Mouse (Mus musculus): Measurements from ENCODE around the gene Unc13a.

Unc13a gene

DNA sequence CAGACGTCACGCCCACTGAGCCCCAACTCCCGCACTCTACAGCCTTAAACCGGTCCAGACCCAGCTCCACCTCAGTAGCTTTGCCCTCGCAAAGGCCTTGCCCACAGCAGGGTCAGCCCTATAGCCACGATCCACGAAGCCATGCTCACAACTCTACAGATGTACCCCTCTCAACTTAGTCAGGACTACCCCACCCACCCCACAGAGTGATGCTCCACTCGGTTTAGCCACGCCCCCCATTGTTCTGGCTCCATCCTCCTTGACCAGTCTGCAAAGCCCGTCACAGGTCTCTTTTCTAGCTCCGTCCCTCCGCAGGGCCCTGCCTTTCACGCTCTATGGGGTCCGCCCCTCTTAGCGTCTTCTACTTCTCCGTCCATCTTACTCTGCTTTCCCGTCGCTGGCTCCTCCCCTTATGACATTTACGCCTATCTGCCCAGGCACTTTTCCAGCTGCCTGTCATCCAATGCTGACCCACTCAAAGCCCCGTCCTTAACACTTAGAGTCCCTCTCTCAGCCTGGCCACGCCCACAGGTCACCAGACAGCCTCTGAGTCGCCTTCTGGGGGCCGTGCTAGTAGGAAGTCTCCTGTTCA lies 14.7 kb upstream of the Unc13a start:
- peak; percentile 65 for DNase-seq (ENCODE audit: low spot score)

DNA sequence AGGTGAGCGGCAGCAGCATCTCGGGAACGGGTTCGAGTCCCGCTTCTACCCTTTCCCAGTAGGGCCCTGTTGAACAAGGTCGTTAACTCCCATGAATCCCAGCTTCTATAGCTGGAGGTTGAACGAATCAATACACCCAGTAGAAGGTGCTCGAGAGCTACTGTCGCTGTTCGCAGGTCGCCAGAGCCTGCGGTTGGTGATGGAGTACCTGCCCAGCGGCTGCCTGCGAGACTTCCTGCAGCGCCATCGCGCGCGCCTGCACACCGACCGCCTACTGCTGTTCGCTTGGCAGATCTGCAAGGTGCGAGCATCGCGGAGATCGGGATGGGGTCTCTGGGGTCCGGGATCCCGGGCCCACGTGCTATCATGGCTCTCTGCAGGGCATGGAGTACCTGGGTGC lies 14.0 kb upstream of the Unc13a start:
- no peak for DNase-seq (ENCODE audit: low spot score)

DNA sequence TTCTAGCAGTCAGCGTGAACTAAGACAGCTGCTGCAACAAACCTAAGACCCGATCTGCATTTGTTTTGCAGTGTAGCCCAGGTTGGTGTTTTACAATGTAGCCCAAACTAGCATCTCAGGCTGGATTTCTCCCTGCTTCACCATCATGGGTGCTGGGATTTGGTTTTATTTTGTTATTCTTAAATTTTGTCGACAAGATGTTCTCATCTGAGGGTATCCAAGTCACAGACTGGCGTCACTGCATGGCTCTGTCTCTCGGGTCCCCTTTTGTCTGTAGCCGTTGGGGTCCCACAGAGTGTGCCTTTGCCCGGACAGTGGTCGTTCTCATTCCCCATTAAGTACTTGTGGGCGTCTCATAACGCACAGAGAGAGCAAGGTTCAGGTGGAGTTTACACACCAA lies 13.1 kb upstream of the Unc13a start:
- no peak for DNase-seq (ENCODE audit: low spot score)

DNA sequence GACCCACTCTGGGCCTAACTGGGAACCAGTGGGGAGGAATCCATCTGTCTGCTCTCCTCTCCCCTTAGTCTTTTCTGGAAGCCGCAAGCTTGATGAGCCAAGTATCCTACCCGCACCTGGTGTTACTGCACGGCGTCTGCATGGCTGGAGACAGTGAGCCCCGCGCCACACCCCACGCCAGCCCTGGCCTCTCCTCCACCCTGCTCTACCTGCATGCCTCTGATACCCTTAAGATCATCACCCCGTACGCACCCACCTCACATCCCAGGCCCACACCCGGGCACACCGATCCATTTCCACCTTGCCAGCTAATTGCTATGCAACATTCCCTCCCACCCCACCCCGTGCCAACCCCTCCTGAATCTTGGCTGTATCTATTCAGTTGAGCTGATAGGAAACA lies 11.3 kb upstream of the Unc13a start:
- no peak for DNase-seq (ENCODE audit: low spot score)

DNA sequence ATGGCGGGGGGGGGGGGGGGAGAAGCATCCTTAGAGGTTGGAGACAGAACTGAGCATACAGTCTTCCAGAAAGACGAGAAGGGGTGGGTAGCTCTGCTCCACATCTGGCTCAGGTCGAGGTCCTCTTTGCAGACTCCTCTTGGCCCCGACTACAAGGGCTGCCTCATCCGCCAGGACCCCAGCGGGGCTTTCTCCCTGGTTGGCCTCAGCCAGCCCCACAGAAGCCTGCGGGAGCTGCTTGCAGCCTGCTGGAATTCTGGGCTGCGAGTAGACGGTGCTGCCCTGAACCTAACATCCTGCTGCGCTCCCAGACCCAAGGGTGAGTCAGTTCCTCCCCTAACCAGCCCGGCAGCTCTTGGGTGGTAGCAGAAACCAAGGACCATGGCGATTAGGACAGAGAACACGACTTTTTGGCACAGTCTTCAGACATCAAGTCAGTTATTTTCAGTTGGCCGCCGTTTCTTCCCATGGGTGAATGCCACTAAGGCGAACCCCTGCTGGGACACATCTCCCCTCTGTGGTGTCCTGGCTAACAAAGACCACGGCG lies 9.9 kb upstream of the Unc13a start:
- no peak for DNase-seq (ENCODE audit: low spot score)

DNA sequence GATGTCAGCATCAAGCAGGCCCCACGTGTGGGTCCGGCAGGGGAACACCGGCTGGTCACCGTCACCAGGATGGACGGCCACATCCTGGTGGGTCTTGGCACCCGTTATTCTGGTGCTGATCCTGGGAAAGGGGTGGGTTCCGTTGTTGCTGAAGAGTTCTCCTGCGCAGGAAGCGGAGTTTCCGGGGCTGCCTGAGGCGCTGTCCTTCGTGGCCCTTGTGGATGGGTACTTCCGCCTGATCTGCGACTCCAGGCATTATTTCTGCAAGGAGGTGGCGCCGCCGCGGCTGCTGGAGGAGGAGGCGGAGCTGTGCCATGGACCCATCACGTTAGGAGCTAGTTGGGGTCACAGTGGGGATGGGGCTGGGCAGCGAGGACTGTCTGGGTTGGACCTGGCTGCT lies 8.9 kb upstream of the Unc13a start:
- no peak for DNase-seq (ENCODE audit: low spot score)

DNA sequence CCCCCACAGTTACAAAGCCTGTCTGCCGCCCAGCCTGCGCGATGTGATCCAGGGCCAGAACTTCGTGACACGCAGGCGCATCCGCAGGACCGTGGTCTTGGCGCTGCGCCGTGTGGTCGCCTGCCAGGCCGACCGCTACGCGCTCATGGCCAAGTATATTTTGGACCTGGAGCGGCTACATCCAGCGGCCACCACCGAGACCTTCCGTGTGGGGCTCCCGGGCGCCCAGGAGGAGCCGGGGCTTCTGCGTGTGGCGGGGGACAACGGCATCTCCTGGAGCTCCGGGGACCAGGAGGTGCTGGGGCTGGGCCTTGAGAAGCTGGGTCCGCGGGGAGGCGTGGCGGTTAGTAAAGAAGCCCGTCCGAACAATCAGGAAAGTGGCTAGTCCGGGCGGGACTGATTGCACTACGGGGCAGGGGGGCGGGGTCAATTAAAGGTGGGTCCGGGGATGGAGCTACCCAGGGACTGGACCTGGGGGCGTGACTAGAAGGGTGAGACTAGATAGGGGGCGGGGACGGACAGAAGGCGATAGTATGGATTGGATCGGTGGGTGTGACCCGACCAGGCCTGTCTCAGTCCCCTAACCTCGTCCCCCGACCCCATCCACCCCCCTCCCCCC lies 8.1 kb upstream of the Unc13a start:
- peak; percentile 39 for DNase-seq (ENCODE audit: low spot score)

DNA sequence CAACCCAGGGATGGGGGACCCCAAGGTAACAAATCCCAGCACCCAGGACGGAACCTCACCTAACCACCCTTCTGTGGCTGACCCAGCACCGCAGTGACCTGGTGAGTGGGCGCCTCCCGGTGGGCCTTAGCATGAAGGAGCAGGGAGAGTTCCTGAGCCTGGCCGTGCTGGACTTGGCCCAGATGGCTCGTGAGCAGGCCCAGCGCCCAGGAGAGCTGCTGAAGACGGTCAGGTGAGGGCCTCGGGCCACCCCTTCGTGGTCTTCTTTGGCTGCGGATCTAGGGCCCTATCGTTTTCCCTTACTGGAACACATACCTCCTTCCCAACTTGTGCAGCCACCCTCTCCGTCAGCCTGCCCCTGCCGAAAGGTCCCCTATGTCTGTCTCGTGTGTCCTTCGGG lies 7.6 kb upstream of the Unc13a start:
- no peak for DNase-seq (ENCODE audit: low spot score)

DNA sequence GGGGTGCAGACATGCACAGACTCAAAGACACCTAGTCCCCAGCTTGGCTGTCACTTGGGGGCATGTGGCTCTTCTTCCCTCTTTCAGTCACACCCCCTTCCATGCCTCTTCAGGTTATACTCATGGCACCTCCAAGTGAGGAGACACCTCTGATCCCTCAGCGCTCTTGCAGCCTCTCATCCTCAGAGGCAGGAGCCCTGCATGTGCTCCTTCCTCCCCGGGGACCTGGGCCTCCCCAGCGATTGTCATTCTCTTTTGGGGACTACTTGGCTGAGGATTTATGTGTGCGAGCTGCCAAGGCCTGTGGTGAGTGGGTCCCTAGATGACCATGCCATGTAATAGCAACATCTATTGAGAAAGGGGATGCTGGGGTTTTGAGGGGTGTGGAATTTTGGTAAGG lies 6.7 kb upstream of the Unc13a start:
- DNase-seq (ENCODE audit: low spot score) = no peak

DNA sequence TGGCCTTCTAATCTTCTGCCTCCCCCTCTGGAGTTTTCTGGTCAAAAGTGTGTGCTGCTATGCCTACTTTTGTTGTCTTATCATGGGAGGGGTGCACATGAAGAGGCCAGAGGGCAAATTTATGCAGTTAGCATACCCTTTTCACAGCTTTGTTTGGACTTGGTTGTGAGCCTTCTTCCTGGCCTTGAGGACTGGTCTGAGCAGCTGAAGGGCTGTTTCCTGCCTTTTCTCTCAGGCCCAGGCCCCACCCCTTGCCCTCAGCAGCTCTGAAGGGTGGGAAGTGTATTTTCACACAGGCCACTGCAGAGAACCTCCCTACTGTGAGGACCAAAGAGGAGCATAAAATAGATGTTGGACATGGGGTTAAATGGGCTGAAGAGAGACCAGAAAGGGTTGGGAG lies 6.0 kb upstream of the Unc13a start:
- no peak for DNase-seq (ENCODE audit: low spot score)

DNA sequence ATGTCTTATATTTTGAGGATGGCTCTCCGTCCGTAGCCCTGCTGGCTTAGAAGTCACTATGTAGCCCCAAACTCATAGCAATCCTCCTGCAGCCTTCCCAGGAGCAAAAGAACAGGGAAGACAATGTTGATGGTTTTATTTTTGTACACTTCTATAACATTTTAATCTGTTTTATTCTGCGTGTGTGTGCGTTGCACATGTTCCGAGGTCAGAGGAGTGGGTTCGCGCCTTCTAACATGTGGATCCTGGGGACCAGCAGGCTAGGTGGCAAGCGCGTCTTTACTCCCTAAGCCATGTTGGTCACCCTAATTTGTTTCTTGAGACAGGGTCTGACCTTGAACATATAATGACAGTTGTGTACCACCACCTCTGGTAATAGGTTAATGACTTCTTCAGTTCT lies 5.2 kb upstream of the Unc13a start:
- DNase-seq (ENCODE audit: low spot score) = no peak

DNA sequence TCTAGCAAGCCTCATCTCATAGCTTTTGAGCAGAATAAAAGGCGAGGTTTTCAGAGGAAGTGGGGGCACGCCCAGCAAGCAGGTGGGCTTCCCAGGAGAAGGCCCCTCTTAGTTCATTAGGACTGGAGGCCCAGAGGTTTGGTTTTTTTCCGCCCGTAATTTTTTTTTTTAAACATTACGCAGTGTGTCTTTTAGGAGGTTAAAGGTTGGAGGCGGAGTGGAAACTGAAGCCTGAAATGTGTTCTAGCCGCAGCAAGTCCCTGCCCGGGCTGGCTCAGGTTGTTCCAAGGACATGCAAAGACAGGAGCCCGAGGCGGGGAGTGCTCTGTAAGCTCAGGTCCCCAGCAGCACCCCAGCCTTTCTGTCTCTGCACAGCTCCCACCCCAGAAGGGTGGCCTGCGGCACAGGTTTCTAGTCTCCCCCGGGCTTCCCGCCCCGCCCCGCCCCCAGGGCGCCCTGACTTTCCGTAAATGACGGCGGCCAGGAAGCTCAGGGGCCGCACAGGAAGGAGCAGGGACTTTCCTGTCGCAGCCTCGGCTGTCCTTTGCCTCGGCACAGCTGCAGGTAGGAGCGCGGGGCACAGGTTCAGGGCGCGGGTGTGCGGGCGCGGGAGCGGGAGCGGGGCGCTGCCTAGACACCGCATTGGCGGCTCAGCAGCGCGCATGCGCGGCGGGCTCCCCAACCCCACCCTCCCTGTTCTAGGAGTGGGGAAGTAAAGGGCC lies 4.6 kb upstream of the Unc13a start, which contains the start of gene Jak3:
TSS of gene Jak3 (plus strand) at position 277 of the 722 bp plus-strand sequence.
- peak; percentile 50 for DNase-seq (ENCODE audit: low spot score)

DNA sequence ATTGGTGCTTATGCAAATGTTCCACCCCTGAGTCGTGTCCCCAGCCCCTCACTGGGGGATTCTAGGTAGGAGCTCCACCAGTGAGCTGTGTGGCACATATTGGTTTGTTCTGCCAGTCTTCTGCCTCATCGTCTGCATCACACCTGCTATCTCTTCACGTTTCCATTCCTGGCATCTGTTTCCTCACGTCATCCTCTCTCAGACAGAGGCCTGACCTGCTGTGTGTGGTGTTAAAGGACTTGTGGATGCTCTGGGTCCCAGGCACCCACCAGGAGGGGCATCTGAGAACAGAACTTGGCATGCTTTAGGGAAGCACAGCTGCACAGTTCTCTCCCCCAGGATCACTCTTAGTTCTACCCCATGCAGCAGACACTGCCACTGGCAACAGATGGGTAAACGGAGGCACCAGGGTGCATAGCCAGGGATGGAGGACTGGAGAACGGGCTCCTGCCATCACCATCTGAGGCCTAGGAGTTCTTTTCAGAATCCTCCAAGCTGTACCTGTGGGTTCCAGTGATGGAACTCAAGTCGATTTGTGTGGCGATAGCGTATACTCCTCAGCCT lies 4.0 kb upstream of the Unc13a start:
- DNase-seq (ENCODE audit: low spot score) = no peak

DNA sequence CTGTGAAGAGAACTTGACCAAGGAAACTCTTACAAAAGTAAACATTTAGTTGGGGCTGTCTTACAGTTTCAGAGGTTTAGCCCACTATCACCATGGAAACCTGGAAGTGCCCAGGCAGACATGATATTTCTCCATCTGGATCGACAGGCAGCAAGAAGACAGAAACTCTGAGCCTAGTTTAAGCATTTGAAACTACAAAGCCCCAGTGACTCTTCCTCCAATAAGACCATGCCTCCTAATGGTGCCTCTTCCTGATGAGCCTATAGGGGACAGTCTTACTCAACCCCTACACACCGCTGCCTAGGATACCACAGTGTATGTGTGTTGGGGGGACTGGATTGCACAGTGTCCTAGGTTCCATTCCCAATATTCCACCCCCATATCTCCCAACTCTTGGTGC lies 2.5 kb upstream of the Unc13a start:
- no peak for DNase-seq (ENCODE audit: low spot score)

DNA sequence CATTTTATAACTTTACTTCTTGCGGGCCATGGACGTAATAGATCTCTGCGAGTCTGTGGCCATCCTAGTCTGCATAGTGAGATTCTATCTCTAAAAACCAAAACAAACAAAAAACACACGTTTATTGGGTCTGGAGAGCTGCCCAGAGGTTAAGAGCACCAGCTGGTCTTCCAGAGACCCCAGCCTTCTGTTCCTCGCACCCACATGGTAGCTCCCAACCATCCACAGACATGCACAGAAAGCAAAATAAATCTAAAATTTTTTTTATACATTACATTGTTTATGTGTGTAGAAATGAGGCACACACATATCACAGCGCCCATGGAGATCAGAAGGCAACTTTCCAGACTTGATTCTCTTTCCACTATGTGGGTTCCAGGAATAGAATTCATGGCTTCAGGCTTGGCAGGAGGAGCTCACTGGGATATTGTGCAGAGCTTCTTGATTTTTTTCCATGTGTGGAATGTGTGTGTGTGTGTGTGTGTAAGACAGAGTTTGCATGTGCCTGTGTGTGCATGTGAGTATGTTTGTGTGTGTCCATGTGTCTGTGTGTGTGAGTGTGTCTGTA lies 695 bp upstream of the Unc13a start:
- DNase-seq (ENCODE audit: low spot score) = no peak

DNA sequence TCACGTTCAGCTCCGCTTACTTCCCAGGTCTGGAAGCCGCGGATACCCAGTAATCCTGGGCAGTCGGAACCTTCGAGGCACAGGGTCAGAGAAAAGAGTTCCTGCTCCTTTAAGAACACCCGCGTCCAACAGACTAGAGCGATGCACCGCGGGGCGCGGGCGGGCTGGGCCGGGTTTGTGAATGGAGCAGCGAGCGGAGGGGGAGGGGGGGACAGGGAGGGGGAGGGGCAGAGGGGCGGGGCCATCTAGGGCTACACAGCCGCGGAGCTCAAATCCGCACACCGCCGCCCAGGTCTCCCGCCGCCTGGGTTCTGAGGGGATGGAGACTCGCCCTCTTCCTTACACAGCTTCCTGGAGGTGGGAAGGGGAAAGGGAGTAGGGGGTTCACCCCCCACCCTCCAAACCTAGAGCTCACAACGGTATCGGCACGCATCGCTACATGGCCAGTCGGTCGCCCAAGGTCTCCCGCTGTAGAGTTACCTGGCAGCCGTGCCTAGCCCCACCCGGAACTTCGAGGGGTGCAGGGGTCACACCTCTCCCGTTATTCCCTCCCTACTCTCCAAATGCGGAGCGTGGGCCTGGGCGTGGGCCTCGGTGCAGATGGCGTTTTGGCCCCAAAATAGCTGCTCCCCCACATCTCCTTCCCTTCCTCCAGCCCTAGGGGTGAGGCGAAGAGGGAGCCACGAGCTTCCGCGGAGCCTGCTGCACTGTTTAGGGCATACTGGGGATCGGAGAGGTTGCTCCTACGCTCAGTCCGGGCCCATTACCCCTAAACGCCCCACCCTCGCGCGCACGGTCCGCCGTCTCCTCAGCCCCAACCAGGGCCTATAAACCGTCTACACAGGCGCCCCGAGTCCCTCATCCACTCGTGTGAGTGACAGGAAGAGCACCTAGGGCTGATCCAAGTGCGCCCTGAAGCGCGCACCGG lies 672 bp downstream of the Unc13a start:
- peak; percentile 81 for DNase-seq (ENCODE audit: low spot score)

DNA sequence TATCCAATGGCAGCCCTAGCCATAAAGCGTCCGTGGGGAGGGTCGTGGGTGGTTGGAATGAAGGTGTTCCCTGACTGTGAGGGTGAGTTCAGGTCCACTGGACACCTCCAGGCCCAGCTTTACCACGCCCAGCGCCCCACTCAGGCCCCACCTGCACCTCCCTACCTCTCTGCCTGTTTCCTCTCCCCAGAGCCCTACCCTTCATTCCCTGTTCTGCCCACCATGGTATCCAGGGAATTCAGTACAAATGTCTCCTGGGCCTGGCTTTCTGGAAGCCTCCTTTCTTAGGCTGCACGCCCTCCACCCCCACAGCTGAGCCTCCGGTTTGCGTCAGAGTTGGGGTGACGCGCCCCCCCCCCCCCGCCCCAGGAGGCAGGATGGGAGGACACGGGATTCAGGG lies 1.4 kb downstream of the Unc13a start:
- no peak for DNase-seq (ENCODE audit: low spot score)

DNA sequence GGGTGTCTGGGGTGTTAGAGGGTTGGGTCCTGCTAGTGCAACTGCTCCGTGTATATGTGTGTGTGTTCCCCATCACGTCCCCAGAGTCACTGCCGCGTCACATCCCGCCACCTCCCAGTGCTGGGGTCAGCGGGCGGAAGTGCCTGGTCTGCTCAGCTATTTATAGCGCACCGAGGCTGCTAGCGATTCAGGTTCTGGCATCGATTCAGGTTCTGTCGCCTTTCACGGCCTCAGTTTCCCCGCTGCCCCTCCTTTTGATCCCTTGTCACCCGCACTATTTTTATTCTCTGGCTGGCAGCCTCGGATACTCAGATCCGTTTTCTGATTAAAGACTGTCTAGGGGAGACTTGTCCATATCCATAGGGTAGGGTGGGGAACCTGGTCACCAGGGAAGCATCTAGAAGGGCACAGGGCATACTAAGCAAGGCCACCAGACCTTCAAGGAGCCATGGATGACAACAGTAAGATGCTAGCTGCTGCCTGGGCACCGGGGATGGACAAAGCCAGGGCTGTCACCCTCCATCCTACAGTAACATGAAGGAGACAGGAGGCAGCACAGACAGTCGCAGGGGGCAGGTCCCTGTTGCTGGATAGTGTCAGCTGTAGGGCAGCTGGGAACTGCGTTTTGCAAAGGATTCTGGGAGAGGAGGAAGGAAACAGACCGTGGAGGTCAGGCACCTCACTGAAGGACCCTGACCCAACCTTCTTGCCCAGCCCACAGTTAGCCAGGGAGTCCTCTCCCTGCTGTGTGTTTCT lies 3.2 kb downstream of the Unc13a start:
- no peak for DNase-seq (ENCODE audit: low spot score)

DNA sequence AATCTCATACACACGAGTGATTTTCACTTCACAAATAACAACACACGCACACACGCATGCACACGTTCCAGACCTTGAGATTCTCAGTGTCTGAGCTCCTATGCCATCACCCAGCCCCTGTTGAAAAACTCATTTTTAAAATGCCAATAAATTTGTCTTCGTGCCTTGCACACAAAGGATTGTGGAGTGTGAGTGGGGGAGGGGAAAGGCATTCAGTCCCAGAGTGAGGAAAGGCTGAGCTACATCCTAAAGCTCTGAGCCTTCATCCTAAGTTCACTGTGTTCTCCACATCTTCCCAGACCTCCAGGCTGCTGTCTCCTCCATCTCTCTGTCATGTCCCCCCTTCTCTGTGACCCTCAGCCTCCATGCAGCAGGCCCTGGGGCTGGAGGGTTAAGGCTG lies 4.3 kb downstream of the Unc13a start:
- DNase-seq (ENCODE audit: low spot score) = no peak

DNA sequence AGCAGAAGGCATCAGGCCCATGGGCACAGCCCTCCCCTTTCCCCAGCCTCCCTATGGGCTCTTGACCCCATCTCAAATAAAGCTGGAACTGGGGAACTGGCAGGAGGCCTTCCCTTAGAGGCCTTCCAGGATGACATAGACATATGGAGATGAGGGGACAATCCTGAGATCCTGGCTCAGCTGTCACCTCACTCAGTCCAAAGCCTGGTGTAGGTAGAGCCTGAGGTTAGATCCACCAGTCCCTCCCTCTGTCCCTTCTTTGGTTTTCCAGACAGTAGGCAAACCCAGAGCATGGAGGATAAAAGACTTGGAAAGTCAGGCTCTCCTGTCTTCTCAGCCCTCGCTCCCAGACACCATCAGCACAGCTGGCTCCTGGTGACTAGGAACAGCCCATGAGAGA lies 4.7 kb downstream of the Unc13a start:
- no peak for DNase-seq (ENCODE audit: low spot score)
